Mouse (Mus musculus) MEL (cell line): ENCODE data around the gene Myom1.

ENCODE experiments used
- CTCF ChIP-seq, 3 experiments: IDR thresholded peaks in 2 of 3; conservative IDR thresholded peaks in 1 of 3; 2 replicates each; pipeline ENCODE4 v1.5.1; 2011 to 2012; ENCODE audit warnings: low read length in 3 of 3, low read depth in 2 of 3, mild to moderate bottlenecking in 2 of 3, improper control_type of control experiment in 1 of 3, inconsistent platforms in 1 of 3, mixed read lengths in 1 of 3, moderate library complexity in 1 of 3; ENCODE audit not compliant: control insufficient read depth in 1 of 3, insufficient read depth in 1 of 3, poor library complexity in 1 of 3, severe bottlenecking in 1 of 3
- EP300 ChIP-seq, 2 experiments: IDR thresholded peaks; 2 replicates each; pipeline ENCODE4 v1.6.1; 2011; ENCODE audit warnings: improper control_type of control experiment in 2 of 2, low read length in 2 of 2, low read depth in 1 of 2, mild to moderate bottlenecking in 1 of 2
- MEF2A ChIP-seq: IDR thresholded peaks from 2 replicates; pipeline ENCODE4 v1.6.1; 2014; ENCODE audit warnings: low read depth, mild to moderate bottlenecking, inconsistent platforms, low read length, improper control_type of control experiment; ENCODE audit not compliant: poor library complexity, insufficient replicate concordance, severe bottlenecking; ENCODE audit errors: extremely low read depth

DNA sequence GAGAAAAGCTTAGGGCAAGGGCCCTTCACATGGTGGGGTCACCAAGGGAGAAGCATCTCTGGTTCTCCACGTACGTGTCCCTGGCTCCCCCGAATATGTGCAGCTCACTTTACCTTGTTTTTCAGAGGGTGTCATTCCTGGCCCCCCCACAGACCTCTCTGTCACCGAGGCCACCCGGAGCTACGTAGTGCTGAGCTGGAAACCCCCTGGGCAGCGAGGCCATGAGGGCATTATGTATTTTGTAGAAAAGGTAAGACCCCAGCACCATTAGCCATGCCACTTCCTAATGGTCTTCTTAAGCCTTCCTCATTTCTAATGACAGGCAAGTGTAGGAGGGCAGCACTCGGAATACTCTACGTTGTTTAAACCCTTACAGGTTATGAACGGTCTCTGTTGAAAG is 69.5 kb downstream of the Myom1 start:
- TF ChIP-seq EP300 (IDR thresholded peaks at IDR 0.05; ENCODE audit: low read depth in 1 of 2, low read length in 2 of 2) (no peak), MEF2A (no peak), CTCF (IDR thresholded peaks at IDR 0.05 in 2 of 3, conservative IDR thresholded peaks at IDR 0.05 in 1 of 3; ENCODE audit: control insufficient read depth in 1 of 3, insufficient read depth in 1 of 3, low read depth in 2 of 3, low read length in 3 of 3, poor library complexity in 1 of 3, severe bottlenecking in 1 of 3) (no peak)
